Mouse (Mus musculus) CH12.LX (cell line): ENCODE results near the gene Paqr5. TPM values are rescaled to one million over a fixed set of nuclear protein-coding genes. Genes with fewer than 3 reads are reported as not detected.

Experiments
- DNase-seq: peaks from one replicate; pipeline ENCODE4 v3.0.0-alpha.2; 2013; ENCODE audit errors: extremely low read depth
- H3K27ac ChIP-seq: 2 replicates; pipeline ENCODE4 v1.5.1; 2012; ENCODE audit warnings: low read depth, mild to moderate bottlenecking, control low read depth, moderate library complexity; ENCODE audit not compliant: insufficient read depth
- H3K27me3 ChIP-seq: replicated peaks from 2 replicates; pipeline ENCODE3; 2012; ENCODE audit warnings: inconsistent platforms
- H3K36me3 ChIP-seq, 2 experiments: replicated peaks in 1 of 2; 2 replicates each; pipeline versions ENCODE3 to v1.6.1; 2012; ENCODE audit warnings: inconsistent platforms in 1 of 2, low read length in 1 of 2, mild to moderate bottlenecking in 1 of 2, mixed read lengths in 1 of 2, moderate library complexity in 1 of 2; ENCODE audit not compliant: control insufficient read depth in 1 of 2, insufficient read depth in 1 of 2
- H3K4me1 ChIP-seq, 2 experiments: 2 replicates each; pipeline ENCODE4 v1.6.1; 2012; ENCODE audit warnings: inconsistent platforms in 1 of 2, moderate library complexity in 1 of 2; ENCODE audit not compliant: insufficient read depth in 2 of 2, control insufficient read depth in 1 of 2
- H3K4me2 ChIP-seq: 2 replicates; pipeline ENCODE4 v1.6.1; 2012; ENCODE audit warnings: low read depth, mild to moderate bottlenecking, control low read depth; ENCODE audit not compliant: poor library complexity, insufficient read depth, severe bottlenecking
- H3K4me3 ChIP-seq, 3 experiments: fragments of 150-350 bp in 1 of 3; sonication (generic) in 1 of 3; replicated peaks in 1 of 3; 2 replicates each; pipeline versions ENCODE3 to v1.5.1; 2011 to 2012; ENCODE audit warnings: low read depth in 2 of 3, low read length in 2 of 3, mild to moderate bottlenecking in 2 of 3, moderate library complexity in 2 of 3, control low read depth in 1 of 3, improper control_type of control experiment in 1 of 3, inconsistent platforms in 1 of 3, mixed read lengths in 1 of 3; ENCODE audit not compliant: poor library complexity in 1 of 3
- H3K79me2 ChIP-seq: replicated peaks from 2 replicates; pipeline ENCODE4 v1.6.1; 2012; ENCODE audit warnings: mild to moderate bottlenecking, moderate library complexity; ENCODE audit not compliant: control insufficient read depth, poor library complexity, insufficient read depth, severe bottlenecking; ENCODE audit errors: extremely low read depth
- H3K9ac ChIP-seq: 2 replicates; pipeline ENCODE4 v1.6.1; 2012; ENCODE audit warnings: low read depth, mild to moderate bottlenecking, control low read depth, moderate library complexity; ENCODE audit not compliant: insufficient read depth
- H3K9me3 ChIP-seq: replicated peaks from 2 replicates; pipeline ENCODE3; 2012; ENCODE audit warnings: low read length, inconsistent platforms, mixed read lengths
- BHLHE40 ChIP-seq: IDR thresholded peaks from 2 replicates; pipeline ENCODE4 v1.6.1; 2011; ENCODE audit warnings: mild to moderate bottlenecking, low read depth, low read length, improper control_type of control experiment
- E2F4 ChIP-seq: IDR thresholded peaks from 2 replicates; pipeline ENCODE4 v1.6.1; 2011; ENCODE audit warnings: low read depth, low read length, improper control_type of control experiment; ENCODE audit not compliant: insufficient replicate concordance
- ELF1 ChIP-seq: IDR thresholded peaks from 2 replicates; pipeline ENCODE4 v1.6.1; 2014; ENCODE audit warnings: low read depth, mild to moderate bottlenecking, inconsistent platforms, low read length, improper control_type of control experiment
- ETS1 ChIP-seq: conservative IDR thresholded peaks from 2 replicates; pipeline ENCODE4 v1.6.1; 2012; ENCODE audit warnings: low read depth, mild to moderate bottlenecking, inconsistent platforms, low read length, improper control_type of control experiment, moderate library complexity
- HCFC1 ChIP-seq: IDR thresholded peaks from 2 replicates; pipeline ENCODE4 v1.6.1; 2012; ENCODE audit warnings: low read depth, mild to moderate bottlenecking, inconsistent platforms, low read length, improper control_type of control experiment
- JUN ChIP-seq: IDR thresholded peaks from 2 replicates; pipeline ENCODE4 v1.6.1; 2011; ENCODE audit warnings: low read depth, mild to moderate bottlenecking, low read length, improper control_type of control experiment, moderate library complexity; ENCODE audit not compliant: insufficient read depth
- JUND ChIP-seq: conservative IDR thresholded peaks from 2 replicates; pipeline ENCODE4 v1.6.1; 2011; ENCODE audit warnings: low read depth, low read length, improper control_type of control experiment
- MEF2A ChIP-seq: IDR thresholded peaks from 2 replicates; pipeline ENCODE4 v1.6.1; 2014; ENCODE audit warnings: low read depth, mild to moderate bottlenecking, inconsistent platforms, low read length, improper control_type of control experiment, borderline replicate concordance
- MXI1 ChIP-seq: IDR thresholded peaks from 2 replicates; pipeline ENCODE4 v1.6.1; 2011; ENCODE audit warnings: mild to moderate bottlenecking, low read depth, low read length, improper control_type of control experiment
- MYC ChIP-seq: IDR thresholded peaks from 2 replicates; pipeline ENCODE4 v1.6.1; 2011; ENCODE audit warnings: low read depth, mild to moderate bottlenecking, improper control_type of control experiment, low read length
- NRF1 ChIP-seq: IDR thresholded peaks from 2 replicates; pipeline ENCODE4 v1.6.1; 2014; ENCODE audit warnings: low read depth, mild to moderate bottlenecking, inconsistent platforms, low read length, improper control_type of control experiment, moderate library complexity
- POLR2A ChIP-seq: IDR thresholded peaks from 2 replicates; pipeline ENCODE4 v1.6.1; 2011; ENCODE audit warnings: low read depth, mild to moderate bottlenecking, improper control_type of control experiment, low read length
- POLR2AphosphoS2 ChIP-seq: IDR thresholded peaks from 2 replicates; pipeline ENCODE4 v1.6.1; 2011; ENCODE audit warnings: low read depth, low read length, improper control_type of control experiment
- RCOR1 ChIP-seq: conservative IDR thresholded peaks from 2 replicates; pipeline ENCODE4 v1.6.1; 2012; ENCODE audit warnings: low read depth, mild to moderate bottlenecking, inconsistent platforms, low read length, improper control_type of control experiment
- SMC3 ChIP-seq: IDR thresholded peaks from 2 replicates; pipeline ENCODE4 v1.6.1; 2011; ENCODE audit warnings: low read depth, low read length, improper control_type of control experiment
- TBP ChIP-seq: conservative IDR thresholded peaks from 2 replicates; pipeline ENCODE4 v1.6.1; 2011; ENCODE audit warnings: low read depth, low read length, improper control_type of control experiment
- TCF12 ChIP-seq: IDR thresholded peaks from 2 replicates; pipeline ENCODE4 v1.6.1; 2014; ENCODE audit warnings: low read depth, mild to moderate bottlenecking, inconsistent platforms, low read length, improper control_type of control experiment
- UBTF ChIP-seq: IDR thresholded peaks from 2 replicates; pipeline ENCODE4 v1.6.1; 2012; ENCODE audit warnings: low read depth, mild to moderate bottlenecking, inconsistent platforms, low read length, improper control_type of control experiment, moderate library complexity
- USF1 ChIP-seq: IDR thresholded peaks from 2 replicates; pipeline ENCODE4 v1.6.1; 2014; ENCODE audit warnings: low read depth, mild to moderate bottlenecking, inconsistent platforms, low read length, improper control_type of control experiment
- USF2 ChIP-seq: conservative IDR thresholded peaks from 2 replicates; pipeline ENCODE4 v1.6.1; 2011; ENCODE audit warnings: low read depth, low read length, improper control_type of control experiment
- ZMIZ1 ChIP-seq: IDR thresholded peaks from 2 replicates; pipeline ENCODE4 v1.6.1; 2012; ENCODE audit warnings: low read depth, mild to moderate bottlenecking, inconsistent platforms, low read length, improper control_type of control experiment
- dilution Hi-C: fragments of 300-500 bp; cut with MboI; formaldehyde crosslinking; loops from 2 replicates; pipeline ENCODE4 v1.14.3; 2020; ENCODE audit warnings: low sequenced_read_pairs; ENCODE audit not compliant: extremely low pct_unique_long_range_greater_than_20kb, extremely low pct_ligation_motif_present
- in situ Hi-C: fragments of 300-500 bp; cut with MboI; formaldehyde crosslinking; loops from 3 replicates; pipeline ENCODE4 v1.14.3; 2019; ENCODE audit warnings: low sequenced_read_pairs, low pct_ligation_motif_present, low pct_unique_long_range_greater_than_20kb, mixed read lengths
- polyA plus RNA-seq: library from polyadenylated mRNA; unstranded; fragments of >175 nt; gene quantifications from 2 replicates; pipeline ENCODE4 v1.2.1, GENCODE M21; 2012; ENCODE audit warnings: low read depth; ENCODE audit not compliant: insufficient read length
- total RNA-seq, 2 experiments: library from RNA; depleted of rRNA; stranded (reverse); fragments of 300-350 nt in 1 of 2; fragments of >200 nt in 1 of 2; gene quantifications; 2 replicates each; pipeline ENCODE4 v1.2.3; 2012 to 2014

Gene Paqr5
- total and polyA plus RNA-seq, 3 experiments: 0.38 to 0.43 (median 0.39) TPM

- Histone ChIP-seq H3K9ac (no peak overlapping the region), H3K4me1 (peaks cover 15 to 58% of the 10 kb centered on the region in 2 experiments), H3K4me3 (no peak overlapping the region), H3K27me3 (no peaks in the 10 kb centered on the region), H3K4me2 (no peak overlapping the region), H3K9me3 (no peaks in the 10 kb centered on the region), H3K79me2 (no peaks in the 10 kb centered on the region), H3K36me3 (peaks cover 0 to 17% of the 10 kb centered on the region in 2 experiments), H3K27ac (no peak overlapping the region)
- dilution Hi-C loops: no loop called here
- in situ Hi-C loops: loop anchor here (5.0 kb wide), 1 partner anchor 82 kb away; no protein-coding TSS in a partner anchor
- DNase-seq: no peak
- TF ChIP-seq TCF12 (no peak), ETS1 (no peak), JUND (no peak), JUN (no peak), TBP (no peak), MEF2A (no peak), RCOR1 (no peak), HCFC1 (no peak), NRF1 (no peak), SMC3 (no peak), MYC (no peak), POLR2A (no peak), ELF1 (no peak)
Measured at GRCm38 (mm10) chr9:61905576-61905975, 121.1 kb downstream of the Paqr5 start.

- Histone ChIP-seq H3K27ac (no peak overlapping the region), H3K27me3 (peaks cover under 1% of the 10 kb centered on the region), H3K9me3 (no peaks in the 10 kb centered on the region), H3K4me2 (no peak overlapping the region), H3K4me3 (no peak overlapping the region), H3K36me3 (peaks cover 0 to 9% of the 10 kb centered on the region in 2 experiments), H3K79me2 (no peaks in the 10 kb centered on the region), H3K4me1 (peaks cover 15 to 63% of the 10 kb centered on the region in 2 experiments), H3K9ac (no peak overlapping the region)
- TF ChIP-seq E2F4 (no peak), USF2 (no peak), MXI1 (no peak), RCOR1 (no peak), TBP (no peak), UBTF (no peak), ZMIZ1 (no peak), JUND (no peak), BHLHE40 (no peak), USF1 (no peak), POLR2AphosphoS2 (no peak), MEF2A (no peak), TCF12 (no peak)
- no peak for DNase-seq
- dilution Hi-C loops (no loop called here), in situ Hi-C loops (no loop called here)
Measured at GRCm38 (mm10) chr9:61904201-61904600, 122.5 kb downstream of the Paqr5 start.

Other genes with a start within 250 kb of the Paqr5 start
- gene Rplp1, start 112.3 kb downstream of the Paqr5 start, total RNA-seq (2012; rRNA removed): 12,233 and 13,782 TPM in 2 replicates
- 6,472 and 7,835 TPM in 2 replicates for gene Rplp1, start 112.3 kb downstream of the Paqr5 start, total RNA-seq (2014; rRNA removed)
- 4,797 and 6,276 TPM in 2 replicates for gene Rplp1, start 112.3 kb downstream of the Paqr5 start, polyA plus RNA-seq
- 50.6 and 71.5 TPM in 2 replicates for gene Kif23, start 80.1 kb downstream of the Paqr5 start, total RNA-seq (2012; rRNA removed)
- 87.3 and 96.2 TPM in 2 replicates for gene Kif23, start 80.1 kb downstream of the Paqr5 start, total RNA-seq (2014; rRNA removed)
- gene Kif23, start 80.1 kb downstream of the Paqr5 start, polyA plus RNA-seq: 125 and 133 TPM in 2 replicates
- gene Glce, start 95.8 kb upstream of the Paqr5 start, total RNA-seq (2012; rRNA removed): 8.0 and 16.4 TPM in 2 replicates
- gene Glce, start 95.8 kb upstream of the Paqr5 start, total RNA-seq (2014; rRNA removed): 13.1 and 13.7 TPM in 2 replicates
- 6.9 and 7.4 TPM in 2 replicates for gene Glce, start 95.8 kb upstream of the Paqr5 start, polyA plus RNA-seq